Mouse (Mus musculus): Measurements from ENCODE around the gene Fn3krp. TPM values are rescaled to one million over a fixed set of nuclear protein-coding genes. Genes with fewer than 3 reads are reported as not detected.
A peak's percentile ranks its signal among the peaks of the same experiment; 100 is the strongest.

The Fn3krp gene
- polyA plus RNA-seq (2012; rRNA removed) (19.9 and 24.4 TPM in 2 replicates), polyA plus RNA-seq (2014; fragmentation: Nextera tagmentation; extraction: Ambion mirVana) (23.5 and 24.2 TPM in 2 replicates)

DNA sequence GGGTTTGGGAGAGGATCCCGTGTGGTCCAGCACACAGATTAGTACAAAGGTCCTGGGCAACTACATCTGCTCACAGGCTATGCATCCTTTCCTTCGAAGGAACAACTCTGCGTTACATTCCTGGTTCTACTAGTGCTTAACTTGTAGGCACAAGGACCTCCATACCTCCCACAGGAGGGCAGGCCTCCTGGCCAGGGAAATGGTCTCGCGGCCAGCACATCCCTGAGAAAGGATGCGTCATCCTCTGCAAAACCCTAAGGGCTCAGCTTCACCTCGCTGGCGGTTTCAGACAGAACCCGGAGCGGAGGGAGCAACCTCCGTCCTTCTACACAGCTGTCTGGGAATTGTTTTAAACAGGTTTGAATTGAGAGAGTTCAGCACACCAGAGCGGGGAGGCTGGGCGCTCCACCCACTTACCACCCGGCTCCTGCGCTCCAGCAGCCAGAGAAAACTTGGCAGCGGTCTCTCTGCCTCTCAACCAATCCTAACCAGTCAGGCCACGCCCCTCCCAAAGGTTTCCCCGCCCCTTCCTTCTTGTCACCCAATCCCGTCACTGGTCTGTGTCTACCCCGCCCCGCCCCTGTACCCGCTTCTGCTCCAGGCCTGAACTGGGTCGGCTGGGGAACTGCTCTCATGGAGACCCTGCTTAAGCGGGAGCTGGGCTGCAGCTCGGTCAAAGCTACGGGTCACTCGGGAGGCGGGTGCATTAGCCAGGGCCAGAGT lies at the start of gene Fn3krp:
Gene Fn3krp (plus strand): TSS at position 572 of the 723 bp plus-strand sequence.
- Histone ChIP-seq H3K4me3 (ENCODE audit: insufficient read depth in 1 of 2, low read depth in 2 of 2, low read length in 2 of 2) (peak within 1 kb of the TSS; percentile 87 to 93), H3K27ac (peak within 1 kb of the TSS; percentile 84), H3K9me3 (ENCODE audit: control insufficient read depth, low read length) (no peaks in the 10 kb centered on the region), H3K4me2 (ENCODE audit: low read depth) (peak within 1 kb of the TSS; percentile 84), H3K36me3 (replicated peaks; ENCODE audit: control insufficient read depth, insufficient read depth, low read depth) (peaks cover 19% of the 10 kb centered on the region), H3K9ac (replicated peaks) (peak within 1 kb of the TSS; percentile 93), H3K27me3 (ENCODE audit: control insufficient read depth, insufficient read depth, low read length) (no peaks in the 10 kb centered on the region), H3K4me1 (replicated peaks; ENCODE audit: control insufficient read depth in 2 of 2, insufficient read depth in 2 of 2, low read length in 1 of 2) (peaks cover 19 to 29% of the 10 kb centered on the region in 2 experiments)
- TF ChIP-seq CTCF (IDR thresholded peaks at IDR 0.05; ENCODE audit: low read depth) (peak; percentile 53), EP300 (IDR thresholded peaks at IDR 0.05; ENCODE audit: low read depth) (no peak)
- 2% methylated on average over 28 of the region's 28 CpGs for WGBS (ENCODE audit: insufficient replicate concordance)
- peak; percentile 98 for ATAC-seq (ENCODE audit: insufficient read depth)
- peak; percentile 98 to 99 (median 99) for DNase-seq (ENCODE audit: low read depth in 3 of 3, low spot score in 3 of 3)

DNA sequence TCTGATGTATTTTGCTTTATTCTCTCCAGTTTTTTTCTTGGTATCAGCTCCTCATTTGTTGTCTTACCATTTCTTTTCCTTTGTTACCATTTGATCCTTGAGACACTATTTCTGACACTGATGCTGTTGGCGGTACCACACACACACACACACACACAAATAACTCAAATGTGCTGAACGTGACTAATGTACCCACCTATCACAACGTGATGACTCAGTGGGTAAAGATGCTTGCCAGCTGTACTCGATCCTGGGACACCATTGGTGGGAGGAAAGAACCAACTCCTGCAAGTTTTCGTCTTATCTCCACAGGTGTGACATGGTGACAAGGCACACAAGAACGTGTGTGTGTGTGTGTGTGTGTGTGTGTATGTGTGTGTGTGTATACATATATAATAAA lies 47.9 kb upstream of the Fn3krp start:
- Histone ChIP-seq H3K4me2 (ENCODE audit: low read depth) (no peak overlapping the region), H3K9me3 (ENCODE audit: control insufficient read depth, low read length) (no peaks in the 10 kb centered on the region), H3K9ac (replicated peaks) (no peak overlapping the region), H3K27ac (no peak overlapping the region), H3K4me1 (replicated peaks; ENCODE audit: control insufficient read depth in 2 of 2, insufficient read depth in 2 of 2, low read length in 1 of 2) (peaks cover 0 to 2% of the 10 kb centered on the region in 2 experiments; a peak in 1 of 4 replicates), H3K4me3 (ENCODE audit: insufficient read depth in 1 of 2, low read depth in 2 of 2, low read length in 2 of 2) (no peak overlapping the region), H3K36me3 (replicated peaks; ENCODE audit: control insufficient read depth, insufficient read depth, low read depth) (no peaks in the 10 kb centered on the region), H3K27me3 (ENCODE audit: control insufficient read depth, insufficient read depth, low read length) (no peaks in the 10 kb centered on the region)
- TF ChIP-seq EP300 (IDR thresholded peaks at IDR 0.05; ENCODE audit: low read depth) (no peak), CTCF (IDR thresholded peaks at IDR 0.05; ENCODE audit: low read depth) (no peak)
- DNase-seq (ENCODE audit: low read depth in 3 of 3, low spot score in 3 of 3) (no peak), ATAC-seq (ENCODE audit: insufficient read depth) (no peak)
- WGBS (ENCODE audit: insufficient replicate concordance) = 44% methylated on average over 6 of the region's 6 CpGs

DNA sequence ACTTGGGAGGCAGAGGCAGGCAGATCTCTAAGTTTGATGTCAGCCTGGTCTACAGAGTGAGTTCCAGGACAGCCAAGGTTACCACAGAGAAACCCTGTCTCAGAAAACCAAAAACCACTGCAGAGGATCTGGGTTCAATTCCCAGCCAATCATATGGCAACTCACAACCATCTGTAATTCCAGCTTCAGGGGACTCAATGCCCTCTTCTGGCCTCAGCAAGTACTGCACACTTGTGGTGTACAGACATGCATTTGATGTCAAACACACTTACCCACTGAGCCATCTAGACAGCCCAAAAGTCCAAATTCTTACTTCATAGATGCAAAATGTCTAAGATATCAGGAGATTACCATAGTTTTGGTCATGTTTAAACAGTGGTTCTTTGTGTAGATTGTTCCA lies 42.6 kb upstream of the Fn3krp start:
- Histone ChIP-seq H3K9me3 (ENCODE audit: control insufficient read depth, low read length) (no peaks in the 10 kb centered on the region; the same call in 1 of the 2 replicates), H3K9ac (replicated peaks) (no peak overlapping the region), H3K27me3 (ENCODE audit: control insufficient read depth, insufficient read depth, low read length) (no peaks in the 10 kb centered on the region), H3K27ac (no peak overlapping the region), H3K4me1 (replicated peaks; ENCODE audit: control insufficient read depth in 2 of 2, insufficient read depth in 2 of 2, low read length in 1 of 2) (no peaks in the 10 kb centered on the region), H3K4me3 (ENCODE audit: insufficient read depth in 1 of 2, low read depth in 2 of 2, low read length in 2 of 2) (no peak overlapping the region), H3K4me2 (ENCODE audit: low read depth) (no peak overlapping the region), H3K36me3 (replicated peaks; ENCODE audit: control insufficient read depth, insufficient read depth, low read depth) (no peaks in the 10 kb centered on the region)
- ATAC-seq (ENCODE audit: insufficient read depth) (no peak), DNase-seq (ENCODE audit: low read depth in 3 of 3, low spot score in 3 of 3) (no peak)
- TF ChIP-seq CTCF (IDR thresholded peaks at IDR 0.05; ENCODE audit: low read depth) (peak; percentile 36), EP300 (IDR thresholded peaks at IDR 0.05; ENCODE audit: low read depth) (no peak)

DNA sequence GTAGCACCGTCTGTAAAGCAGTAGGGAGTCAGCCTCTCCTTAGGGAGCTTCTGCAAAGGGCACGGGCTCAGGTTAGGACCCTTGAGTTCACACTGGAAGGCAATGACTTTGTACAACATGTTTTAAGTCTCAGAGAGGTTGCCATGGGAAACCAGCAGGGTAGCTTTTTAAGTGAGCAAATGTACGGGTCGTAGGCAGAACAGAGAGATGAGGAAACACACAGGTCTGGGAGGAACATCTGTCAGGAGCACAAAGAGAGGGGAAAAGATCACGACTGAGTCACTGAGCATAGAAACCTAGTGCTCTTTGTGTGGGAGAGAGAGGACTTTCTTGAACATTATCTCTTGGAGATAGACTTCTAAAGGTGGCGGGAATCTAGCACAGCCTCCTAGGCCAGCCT lies 40.9 kb upstream of the Fn3krp start:
- no peak overlapping the region for H3K4me2 ChIP-seq (ENCODE audit: low read depth)
- no peaks in the 10 kb centered on the region; the same call in 1 of the 2 replicates for H3K9me3 ChIP-seq (ENCODE audit: control insufficient read depth, low read length)
- TF ChIP-seq CTCF (IDR thresholded peaks at IDR 0.05; ENCODE audit: low read depth) = no peak
- TF ChIP-seq EP300 (IDR thresholded peaks at IDR 0.05; ENCODE audit: low read depth) = no peak
- no peaks in the 10 kb centered on the region for H3K27me3 ChIP-seq (ENCODE audit: control insufficient read depth, insufficient read depth, low read length)
- H3K36me3 ChIP-seq (replicated peaks; ENCODE audit: control insufficient read depth, insufficient read depth, low read depth) = no peaks in the 10 kb centered on the region
- WGBS (ENCODE audit: insufficient replicate concordance) = 51% methylated on average over 6 of the region's 6 CpGs
- no peaks in the 10 kb centered on the region for H3K4me1 ChIP-seq (replicated peaks; ENCODE audit: control insufficient read depth in 2 of 2, insufficient read depth in 2 of 2, low read length in 1 of 2)
- H3K27ac ChIP-seq = no peak overlapping the region
- ATAC-seq (ENCODE audit: insufficient read depth) (no peak), DNase-seq (ENCODE audit: low read depth in 3 of 3, low spot score in 3 of 3) (no peak)
- H3K9ac ChIP-seq (replicated peaks) = no peak overlapping the region
- H3K4me3 ChIP-seq (ENCODE audit: insufficient read depth in 1 of 2, low read depth in 2 of 2, low read length in 2 of 2) = no peak overlapping the region

DNA sequence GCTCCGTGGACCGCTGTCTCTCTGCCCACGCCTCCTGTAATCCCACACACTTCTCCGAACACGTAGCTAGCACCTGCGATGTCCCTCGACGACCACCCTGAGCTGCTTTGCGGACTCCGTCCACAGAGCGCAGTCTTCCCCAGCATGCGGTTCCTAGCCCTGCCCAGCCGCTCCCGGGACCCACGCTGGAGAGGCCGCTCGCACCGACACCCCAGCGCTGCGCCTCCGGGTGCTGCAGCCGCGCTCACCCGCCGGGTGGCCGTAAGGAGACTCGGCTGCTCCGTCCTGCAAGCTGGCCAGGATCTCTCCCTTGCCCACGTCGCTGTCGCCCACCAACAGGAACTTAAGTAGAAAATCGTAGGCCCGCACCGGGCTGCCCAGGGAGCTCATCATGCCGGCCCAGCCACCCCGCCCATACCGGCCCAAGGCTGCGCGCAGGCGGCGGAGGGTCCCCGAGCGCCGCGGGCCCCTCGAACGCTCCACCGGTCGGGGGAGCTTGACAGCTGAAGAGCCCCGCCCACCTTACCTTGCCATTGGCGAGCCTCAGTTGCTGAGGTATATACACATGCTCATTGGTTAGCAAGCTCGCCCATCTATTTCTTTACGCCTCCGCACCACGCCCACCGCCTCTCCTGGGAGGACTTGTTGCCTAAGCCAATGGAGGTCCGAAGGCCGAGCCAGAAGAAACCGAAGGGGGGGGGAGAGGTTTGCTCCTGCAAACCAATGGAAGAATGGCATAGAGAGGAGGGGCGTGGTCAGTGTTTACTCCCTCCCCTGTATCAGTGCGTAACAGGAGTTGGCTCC lies 33.2 kb upstream of the Fn3krp start, which contains the start of gene Rab40b:
Gene Rab40b (minus strand): TSS at position 502 of the 804 bp plus-strand sequence.
- no peaks in the 10 kb centered on the region; the same call in 1 of the 2 replicates for H3K27me3 ChIP-seq (ENCODE audit: control insufficient read depth, insufficient read depth, low read length)
- ATAC-seq (ENCODE audit: insufficient read depth) (peak; percentile 99), DNase-seq (ENCODE audit: low read depth in 3 of 3, low spot score in 3 of 3) (peak; percentile 74 to 94 (median 81))
- H3K9me3 ChIP-seq (ENCODE audit: control insufficient read depth, low read length) = no peaks in the 10 kb centered on the region
- peaks cover 2 to 6% of the 10 kb centered on the region in 2 experiments; a peak in 1 of 4 replicates for H3K4me1 ChIP-seq (replicated peaks; ENCODE audit: control insufficient read depth in 2 of 2, insufficient read depth in 2 of 2, low read length in 1 of 2)
- no peak within 1 kb of the TSS for H3K27ac ChIP-seq
- peak within 1 kb of the TSS; percentile 37 to 66 for H3K4me3 ChIP-seq (ENCODE audit: insufficient read depth in 1 of 2, low read depth in 2 of 2, low read length in 2 of 2)
- peak within 1 kb of the TSS; percentile 58 for H3K9ac ChIP-seq (replicated peaks)
- WGBS (ENCODE audit: insufficient replicate concordance) = 1% methylated on average over 61 of the region's 61 CpGs
- TF ChIP-seq EP300 (IDR thresholded peaks at IDR 0.05; ENCODE audit: low read depth) (no peak), CTCF (IDR thresholded peaks at IDR 0.05; ENCODE audit: low read depth) (peak; percentile 5; the same call in 1 of the 2 replicates)
- H3K36me3 ChIP-seq (replicated peaks; ENCODE audit: control insufficient read depth, insufficient read depth, low read depth) = no peaks in the 10 kb centered on the region
- H3K4me2 ChIP-seq (ENCODE audit: low read depth) = peak within 1 kb of the TSS; percentile 91
